Mouse (Mus musculus): Measurements from ENCODE around the gene Myh6.

- TF ChIP-seq TAL1 (IDR thresholded peaks at IDR 0.05; ENCODE audit: low read length) (no peak), GATA1 (IDR thresholded peaks at IDR 0.05; ENCODE audit: low read length) (no peak)
Measured at GRCm38 (mm10) chr14:54963727-54964126, 3.0 kb downstream of the Myh6 start.
